Mouse (Mus musculus) stomach, postnatal 0 days (tissue): ENCODE results near the gene Cul7. TPM values are rescaled to one million over a fixed set of nuclear protein-coding genes. Genes with fewer than 3 reads are reported as not detected.
A peak's percentile ranks its signal among the peaks of the same experiment; 100 is the strongest.

ENCODE experiments used
- ATAC-seq: fragments of 200-750 bp; cut with Nextera tagmentation; 2 replicates; pipeline ENCODE4 v1.8.0; 2017; ENCODE audit not compliant: low FRiP score, low TSS enrichment
- DNase-seq: peaks from one replicate; pipeline ENCODE4 v3.0.0-alpha.2; 2016; ENCODE audit warnings: low spot score
- H3K27ac ChIP-seq: fragments of 300-500 bp; sonication (generic); replicated peaks from 2 replicates; pipeline ENCODE4 v1.5.1; 2014; ENCODE audit warnings: mild to moderate bottlenecking, control low read depth
- H3K27me3 ChIP-seq: fragments of 300-500 bp; sonication (generic); 2 replicates; pipeline ENCODE4 v1.6.1; 2014; ENCODE audit warnings: low read length; ENCODE audit not compliant: control insufficient read depth, insufficient read depth
- H3K36me3 ChIP-seq: fragments of 300-500 bp; sonication (generic); 2 replicates; pipeline ENCODE4 v1.6.1; 2014; ENCODE audit warnings: low read length, mixed read lengths; ENCODE audit not compliant: control insufficient read depth, insufficient read depth
- H3K4me1 ChIP-seq: fragments of 300-500 bp; sonication (generic); replicated peaks from 2 replicates; pipeline ENCODE4 v1.6.1; 2014; ENCODE audit warnings: antibody characterized with exemption; ENCODE audit not compliant: control insufficient read depth, insufficient read depth
- H3K4me2 ChIP-seq: fragments of 300-500 bp; sonication (generic); replicated peaks from 2 replicates; pipeline ENCODE4 v1.6.1; 2014; ENCODE audit warnings: low read depth, mild to moderate bottlenecking, control low read depth, moderate library complexity
- H3K4me3 ChIP-seq: fragments of 300-500 bp; sonication (generic); 2 replicates; pipeline ENCODE4 v1.5.1; 2014; ENCODE audit warnings: low read depth, low read length, control low read depth
- H3K9ac ChIP-seq: fragments of 300-500 bp; sonication (generic); 2 replicates; pipeline ENCODE4 v1.6.1; 2014; ENCODE audit warnings: mild to moderate bottlenecking, low read length, control low read depth, mixed read lengths
- H3K9me3 ChIP-seq: fragments of 300-500 bp; sonication (generic); 2 replicates; pipeline ENCODE4 v1.6.1; 2016; ENCODE audit warnings: low read length; ENCODE audit not compliant: control insufficient read depth
- CTCF ChIP-seq: IDR thresholded peaks from 2 replicates; pipeline ENCODE4 v1.5.1; 2016; ENCODE audit warnings: antibody characterized with exemption, low read depth, mild to moderate bottlenecking, moderate library complexity
- EP300 ChIP-seq: optimal IDR thresholded peaks from 2 replicates; pipeline ENCODE3; 2016; ENCODE audit warnings: antibody characterized with exemption
- WGBS: fragments of 180-500 bp; shearing (Covaris S2); extraction: QIAGEN DNeasy Blood & Tissue Kit; methylation state at CpG from one replicate; pipeline ENCODE4 v1.1.7; 2014; 5-methylcytosine and 5-hydroxymethylcytosine counted together
- polyA plus RNA-seq: library from polyadenylated mRNA; unstranded; fragments of >200 nt; fragmentation: Nextera tagmentation; extraction: Ambion mirVana; gene quantifications from 2 replicates; pipeline ENCODE4 v1.2.1, GENCODE M21; 2015

The Cul7 gene
- polyA plus RNA-seq, 1 experiment from 2014 or later, result 12.9 TPM

DNA sequence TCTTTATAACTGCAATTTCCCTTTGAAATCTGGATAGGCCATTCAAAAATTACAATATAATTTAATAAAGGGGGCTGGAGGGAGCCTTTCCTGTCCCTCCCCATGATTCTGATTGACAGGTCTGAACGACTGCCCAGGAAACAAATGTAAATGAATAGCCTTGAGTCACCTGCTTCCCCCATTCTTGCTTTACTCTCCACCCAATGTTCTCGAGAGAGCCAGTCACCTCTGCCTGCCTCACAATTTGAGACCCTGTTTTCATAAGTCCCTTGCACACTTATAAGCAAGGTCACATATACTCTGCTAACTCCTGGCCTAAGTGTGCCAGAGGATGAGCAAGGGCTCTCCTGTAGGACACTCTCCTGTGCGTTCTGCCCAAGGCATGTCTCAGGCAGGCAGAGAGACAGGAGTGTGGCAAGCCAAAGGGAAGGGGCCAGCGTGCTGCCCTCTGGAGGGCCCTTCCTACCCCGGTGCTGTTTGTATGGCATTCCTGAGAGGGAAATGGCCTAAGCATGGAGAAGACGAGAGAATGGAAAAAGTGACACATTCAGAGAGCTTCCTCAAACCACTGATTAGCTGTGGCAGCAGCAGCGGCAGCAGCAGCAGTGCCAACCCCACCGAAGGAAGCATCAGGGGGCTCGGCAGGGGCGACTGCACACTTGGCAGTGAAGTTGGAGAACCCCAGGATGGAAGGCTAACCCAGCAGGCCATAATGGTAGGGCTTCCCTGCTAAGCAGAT, 26.1 kb upstream of the Cul7 start:
- no peaks in the 10 kb centered on the region for H3K36me3 ChIP-seq
- DNase-seq (peak; percentile 46), ATAC-seq (no peak)
- H3K4me3 ChIP-seq, result peak overlapping the region; percentile 6; the same call in 1 of the 2 replicates
- H3K27ac ChIP-seq, result peak overlapping the region; percentile 82
- peak overlapping the region; percentile 35 for H3K4me2 ChIP-seq
- 17% methylated on average over 10 of the region's 10 CpGs for WGBS
- peaks cover 30% of the 10 kb centered on the region for H3K4me1 ChIP-seq
- TF ChIP-seq CTCF (peak; percentile 55), EP300 (no peak)
- H3K27me3 ChIP-seq, result no peaks in the 10 kb centered on the region
- peak overlapping the region; percentile 45 for H3K9ac ChIP-seq
- no peaks in the 10 kb centered on the region for H3K9me3 ChIP-seq

DNA sequence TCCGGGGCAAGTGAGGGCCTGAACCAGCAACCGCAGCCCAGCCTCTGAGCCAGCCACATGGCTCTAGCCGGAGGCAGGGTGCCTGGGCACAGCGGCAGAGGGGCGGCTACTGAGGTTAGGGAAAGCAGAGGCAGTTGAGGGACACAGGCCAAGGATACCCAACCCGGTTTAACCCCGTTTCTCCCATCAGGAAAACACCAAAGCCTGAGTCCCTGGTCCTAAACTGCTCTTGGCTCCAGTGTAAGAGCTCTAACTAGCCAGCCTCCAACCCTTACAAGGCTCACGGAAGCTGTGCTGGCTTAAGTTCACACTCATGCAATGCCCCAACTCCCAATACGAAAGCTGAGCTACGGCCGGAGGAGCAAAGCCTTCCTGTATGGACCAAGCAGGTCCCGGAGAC, 25.5 kb upstream of the Cul7 start:
- 44% methylated on average over 12 of the region's 12 CpGs for WGBS
- no peak for ATAC-seq
- Histone ChIP-seq H3K27me3 (no peaks in the 10 kb centered on the region), H3K4me1 (peaks cover 27% of the 10 kb centered on the region), H3K4me3 (peak overlapping the region; percentile 6; the same call in 1 of the 2 replicates), H3K27ac (peak overlapping the region; percentile 82), H3K36me3 (no peaks in the 10 kb centered on the region), H3K4me2 (peak overlapping the region; percentile 35), H3K9me3 (no peaks in the 10 kb centered on the region), H3K9ac (peak overlapping the region; percentile 45)
- no peak for TF ChIP-seq CTCF
- DNase-seq, result no peak

DNA sequence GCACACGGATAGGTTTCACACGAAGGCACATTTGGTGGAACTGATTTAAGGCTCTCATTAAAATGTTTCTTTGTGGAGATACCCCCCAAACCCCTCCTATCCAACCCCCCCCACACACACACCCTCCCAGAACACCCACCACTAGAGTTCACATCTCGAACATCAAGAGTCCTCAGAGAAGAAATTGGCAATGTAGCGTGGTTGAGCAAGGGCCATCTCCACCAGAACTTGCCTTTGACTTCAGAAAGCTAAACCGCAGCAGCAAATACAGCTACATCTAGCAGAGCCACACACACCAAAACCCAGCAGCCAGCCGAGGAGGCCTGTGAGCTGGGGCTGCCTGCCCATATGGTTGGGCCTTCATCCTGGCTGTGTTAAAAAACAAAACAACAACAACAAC, 22.7 kb upstream of the Cul7 start:
- peak overlapping the region; percentile 94; the same call in 1 of the 2 replicates for H3K27ac ChIP-seq
- H3K9ac ChIP-seq, result peak overlapping the region; percentile 93

DNA sequence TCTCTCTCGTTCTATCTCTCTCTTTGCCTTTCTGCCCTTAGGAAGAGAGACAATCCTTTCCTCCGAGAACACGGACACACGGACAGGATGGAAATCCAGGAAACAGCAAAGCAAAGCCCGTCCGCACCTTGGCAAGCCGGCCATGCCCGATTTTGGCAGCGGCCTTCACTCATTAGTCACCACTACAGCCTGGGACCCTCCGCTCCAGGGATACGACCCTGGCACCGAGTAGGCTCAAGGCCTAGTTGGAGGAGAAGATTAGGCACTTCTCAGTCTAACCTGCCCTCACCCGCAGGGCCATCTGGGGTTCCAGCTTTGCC, 21.7 kb upstream of the Cul7 start:
- WGBS, result 0% methylated on average over 13 of the region's 13 CpGs
- H3K4me2 ChIP-seq, result peak overlapping the region; percentile 75
- H3K9ac ChIP-seq, result peak overlapping the region; percentile 93
- ATAC-seq, result 0 out of 2 replicates have a peak, but pooled peaks have one; percentile 9
- peak overlapping the region; percentile 86 for H3K4me3 ChIP-seq
- H3K27ac ChIP-seq, result peak overlapping the region; percentile 94
- H3K4me1 ChIP-seq, result peaks cover 20% of the 10 kb centered on the region
- TF ChIP-seq EP300, result no peak
- TF ChIP-seq CTCF, result no peak
- no peaks in the 10 kb centered on the region for H3K9me3 ChIP-seq
- H3K36me3 ChIP-seq, result peaks cover 5% of the 10 kb centered on the region; the same call in 1 of the 2 replicates
- H3K27me3 ChIP-seq, result no peaks in the 10 kb centered on the region
- DNase-seq, result no peak

More for the DNA sequence above, 22.7 kb upstream of the Cul7 start:
- 32% methylated on average over 6 of the region's 6 CpGs for WGBS
- Histone ChIP-seq H3K4me3 (peak overlapping the region; percentile 86), H3K4me1 (peaks cover 26% of the 10 kb centered on the region), H3K36me3 (0 out of 2 replicates have a peak, but pooled peaks cover under 1% of the 10 kb centered on the region), H3K9me3 (no peaks in the 10 kb centered on the region), H3K4me2 (peak overlapping the region; percentile 75), H3K27me3 (no peaks in the 10 kb centered on the region)
- no peak for TF ChIP-seq EP300
- no peak for TF ChIP-seq CTCF
- no peak for DNase-seq
- ATAC-seq, result no peak

DNA sequence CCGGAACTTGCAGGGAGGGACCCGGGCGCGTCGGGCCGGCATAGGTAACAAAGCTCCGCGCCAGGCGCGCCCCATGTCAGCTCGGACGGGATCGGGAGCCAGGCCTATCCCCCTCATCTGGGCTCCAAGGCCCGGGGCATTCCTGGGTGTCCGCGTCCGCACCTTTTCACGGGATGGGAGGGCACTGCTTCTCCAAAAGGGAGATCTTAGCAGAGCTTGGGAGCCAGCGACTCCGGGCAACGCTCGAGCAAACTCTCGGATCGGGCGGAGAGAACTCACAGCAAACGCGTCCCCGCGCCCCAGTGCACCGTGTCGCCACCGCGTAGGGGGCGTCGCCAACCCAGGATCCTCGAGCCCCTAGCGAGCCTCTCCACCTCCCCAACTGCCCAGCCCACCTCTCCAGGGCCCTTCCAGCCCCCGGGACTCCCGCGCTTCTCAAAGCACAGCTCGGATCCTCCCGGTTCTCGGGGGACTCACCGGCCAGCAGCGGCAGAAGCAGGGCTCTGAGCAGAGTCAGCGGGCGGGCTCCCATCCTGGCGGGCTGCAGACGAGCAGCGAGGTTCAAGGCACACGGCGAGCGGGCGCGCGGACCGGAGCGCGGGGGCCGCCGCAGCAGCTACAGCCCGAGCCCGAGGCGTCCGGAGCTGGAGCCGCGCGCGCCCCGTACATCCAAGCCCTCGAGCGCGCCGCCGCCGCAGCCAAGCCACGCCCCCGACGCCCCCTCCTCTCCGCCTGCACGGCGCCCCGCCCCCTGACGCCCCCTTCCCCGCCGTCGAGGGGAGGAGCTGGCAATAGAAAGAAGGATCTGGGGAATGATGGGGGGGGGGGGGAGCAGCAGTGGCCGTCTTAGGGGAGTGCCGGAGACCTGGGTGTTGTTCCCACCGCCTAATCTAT, 21.1 kb upstream of the Cul7 start, which contains the start of gene Ptk7:
TSS of gene Ptk7 (minus strand) at position 714 of the 894 bp plus-strand sequence.
- peak; percentile 82 for DNase-seq
- ATAC-seq, result peak; percentile 53
- Histone ChIP-seq H3K27ac (peak within 1 kb of the TSS; percentile 94), H3K9ac (peak within 1 kb of the TSS; percentile 93), H3K4me1 (peaks cover 14% of the 10 kb centered on the region), H3K4me2 (peak within 1 kb of the TSS; percentile 75), H3K9me3 (no peaks in the 10 kb centered on the region), H3K27me3 (no peaks in the 10 kb centered on the region), H3K4me3 (peak within 1 kb of the TSS; percentile 86), H3K36me3 (peaks cover 5% of the 10 kb centered on the region; the same call in 1 of the 2 replicates)
- TF ChIP-seq CTCF (no peak), EP300 (no peak)
- under 1% methylated on average over 72 of the region's 90 CpGs for WGBS
